Mouse (Mus musculus): ENCODE results near the gene Pign. TPM values are rescaled to one million over a fixed set of nuclear protein-coding genes. Genes with fewer than 3 reads are reported as not detected.

Gene Pign
- polyA plus RNA-seq (2011; ENCODE audit: insufficient read depth, insufficient read length, low read depth, missing spikeins): 27.7 and 33.6 TPM in 2 replicates

DNA sequence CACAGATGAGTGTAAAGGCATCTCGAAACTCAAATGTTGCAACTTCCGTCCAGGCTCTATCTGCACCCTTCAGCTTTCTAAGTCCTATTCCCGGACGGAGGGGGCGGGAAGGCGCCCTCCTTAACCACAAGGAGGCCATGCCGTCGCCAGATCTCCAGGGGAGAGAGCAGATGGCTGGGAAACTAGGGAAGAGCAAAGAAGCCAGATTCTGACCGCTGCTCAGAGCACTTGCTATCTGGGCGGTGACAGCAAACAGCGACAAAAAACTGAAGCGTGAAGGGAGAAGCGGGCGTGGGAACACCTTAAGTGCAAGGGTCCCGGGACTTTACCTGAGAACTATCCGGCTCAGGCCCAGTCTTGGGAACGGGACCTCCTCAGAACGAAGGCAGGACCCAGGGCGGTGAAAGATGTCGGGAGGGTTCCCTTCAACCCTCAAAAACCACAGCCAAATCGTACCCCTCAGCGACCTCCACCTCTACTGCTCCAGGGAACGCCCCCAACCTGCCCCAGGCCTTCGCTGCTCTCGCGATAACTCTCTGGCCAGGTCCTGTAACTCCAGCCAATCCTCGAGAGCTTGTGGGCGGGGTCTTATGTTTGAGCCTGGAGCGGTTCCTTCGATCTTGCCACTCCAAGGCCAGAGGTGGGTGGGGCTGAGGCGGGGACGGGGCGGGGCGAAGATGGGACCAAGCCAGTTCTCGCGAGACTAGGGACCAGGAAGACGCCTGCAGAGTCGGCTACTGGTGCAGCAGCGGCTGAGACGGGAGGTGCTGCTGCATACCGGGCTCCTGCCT, at the start of gene Pign, which contains the start of gene Relch:
Gene Pign, minus strand, starts transcription at position 507 of the 791 bp plus-strand sequence.
Gene Relch, plus strand, starts transcription at position 691 of the 791 bp plus-strand sequence.
- Histone ChIP-seq H3K36me3 (ENCODE audit: control insufficient read depth, insufficient read depth, low read length, poor library complexity, severe bottlenecking) (no peaks in the 10 kb centered on the region), H3K27me3 (ENCODE audit: control insufficient read depth, insufficient read depth, low read length, poor library complexity, severe bottlenecking) (no peaks in the 10 kb centered on the region), H3K9ac (ENCODE audit: low read depth, poor library complexity, severe bottlenecking) (peak within 1 kb of the TSS; percentile 86), H3K9me3 (replicated peaks; ENCODE audit: control insufficient read depth, insufficient read depth, low read length, poor library complexity, severe bottlenecking) (no peaks in the 10 kb centered on the region), H3K4me3 (ENCODE audit: low read depth, low read length) (peak within 1 kb of the TSS; percentile 92), H3K27ac (ENCODE audit: insufficient read depth, low read length) (peak within 1 kb of the TSS; percentile 22; the same call in 1 of the 2 replicates), H3K4me1 (ENCODE audit: control insufficient read depth, insufficient read depth, low read length) (no peaks in the 10 kb centered on the region)
- TF ChIP-seq CTCF (IDR thresholded peaks at IDR 0.05; ENCODE audit: low read depth, low read length) (no peak), EP300 (IDR thresholded peaks at IDR 0.05; ENCODE audit: insufficient read depth, low read depth, low read length) (0 out of 2 replicates have a peak, but pooled peaks have one; percentile 20), POLR2A (IDR thresholded peaks at IDR 0.05; ENCODE audit: insufficient read depth, low read length) (peak; percentile 56)

DNA sequence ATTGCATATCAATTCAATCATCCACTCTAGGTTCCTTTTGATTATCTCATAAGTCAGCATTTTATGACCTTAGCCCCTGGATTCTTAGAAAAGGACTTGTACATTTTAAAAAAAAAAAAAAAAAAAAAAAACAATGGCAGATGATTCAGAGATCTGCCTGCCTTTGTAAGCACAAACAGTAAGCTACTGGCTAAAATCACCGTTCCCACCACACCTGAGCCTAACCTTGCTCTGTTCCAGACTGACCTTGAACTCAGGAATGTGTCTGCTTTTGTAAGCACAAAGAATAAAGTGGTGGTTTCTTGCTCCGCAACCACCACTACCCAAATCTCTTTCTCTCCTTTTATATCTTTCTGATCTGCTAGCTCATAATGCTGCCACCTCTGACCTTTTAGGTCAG, 49.3 kb upstream of the Pign start:
- no peaks in the 10 kb centered on the region for H3K27me3 ChIP-seq (ENCODE audit: control insufficient read depth, insufficient read depth, low read length, poor library complexity, severe bottlenecking)
- no peak overlapping the region for H3K4me3 ChIP-seq (ENCODE audit: low read depth, low read length)
- H3K4me1 ChIP-seq (ENCODE audit: control insufficient read depth, insufficient read depth, low read length): peaks cover 2% of the 10 kb centered on the region
- H3K36me3 ChIP-seq (ENCODE audit: control insufficient read depth, insufficient read depth, low read length, poor library complexity, severe bottlenecking): peaks cover 4% of the 10 kb centered on the region
- TF ChIP-seq EP300 (IDR thresholded peaks at IDR 0.05; ENCODE audit: insufficient read depth, low read depth, low read length): no peak
- no peak for TF ChIP-seq CTCF (IDR thresholded peaks at IDR 0.05; ENCODE audit: low read depth, low read length)
- no peak for TF ChIP-seq POLR2A (IDR thresholded peaks at IDR 0.05; ENCODE audit: insufficient read depth, low read length)
- no peak overlapping the region for H3K27ac ChIP-seq (ENCODE audit: insufficient read depth, low read length)
- H3K9ac ChIP-seq (ENCODE audit: low read depth, poor library complexity, severe bottlenecking): no peak overlapping the region
- no peaks in the 10 kb centered on the region for H3K9me3 ChIP-seq (replicated peaks; ENCODE audit: control insufficient read depth, insufficient read depth, low read length, poor library complexity, severe bottlenecking)

DNA sequence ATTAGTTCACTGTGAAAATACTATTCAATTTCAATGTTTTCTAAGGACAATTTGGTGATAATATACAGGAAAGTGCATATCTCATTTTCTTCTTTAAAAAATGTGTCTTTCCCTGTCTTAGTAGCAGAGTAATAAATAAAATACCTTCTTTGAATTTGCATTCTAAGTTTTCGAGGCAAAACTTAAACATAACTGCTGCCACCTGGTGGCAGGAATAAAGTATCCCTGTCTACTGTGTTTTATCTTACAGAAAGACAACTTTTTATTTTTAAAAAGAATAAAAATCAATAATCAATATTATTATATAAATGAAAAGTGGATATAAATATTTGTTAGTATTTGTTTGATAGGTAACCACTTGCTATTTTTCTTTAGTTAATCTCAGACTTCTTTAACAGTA, 47.8 kb upstream of the Pign start:
- Histone ChIP-seq H3K36me3 (ENCODE audit: control insufficient read depth, insufficient read depth, low read length, poor library complexity, severe bottlenecking) (peaks cover 4% of the 10 kb centered on the region; the same call in 1 of the 2 replicates), H3K4me3 (ENCODE audit: low read depth, low read length) (no peak overlapping the region), H3K27me3 (ENCODE audit: control insufficient read depth, insufficient read depth, low read length, poor library complexity, severe bottlenecking) (no peaks in the 10 kb centered on the region), H3K9ac (ENCODE audit: low read depth, poor library complexity, severe bottlenecking) (no peak overlapping the region), H3K4me1 (ENCODE audit: control insufficient read depth, insufficient read depth, low read length) (peaks cover 2% of the 10 kb centered on the region), H3K9me3 (replicated peaks; ENCODE audit: control insufficient read depth, insufficient read depth, low read length, poor library complexity, severe bottlenecking) (no peaks in the 10 kb centered on the region), H3K27ac (ENCODE audit: insufficient read depth, low read length) (no peak overlapping the region)
- no peak for TF ChIP-seq CTCF (IDR thresholded peaks at IDR 0.05; ENCODE audit: low read depth, low read length)
- no peak for TF ChIP-seq EP300 (IDR thresholded peaks at IDR 0.05; ENCODE audit: insufficient read depth, low read depth, low read length)
- TF ChIP-seq POLR2A (IDR thresholded peaks at IDR 0.05; ENCODE audit: insufficient read depth, low read length): no peak

DNA sequence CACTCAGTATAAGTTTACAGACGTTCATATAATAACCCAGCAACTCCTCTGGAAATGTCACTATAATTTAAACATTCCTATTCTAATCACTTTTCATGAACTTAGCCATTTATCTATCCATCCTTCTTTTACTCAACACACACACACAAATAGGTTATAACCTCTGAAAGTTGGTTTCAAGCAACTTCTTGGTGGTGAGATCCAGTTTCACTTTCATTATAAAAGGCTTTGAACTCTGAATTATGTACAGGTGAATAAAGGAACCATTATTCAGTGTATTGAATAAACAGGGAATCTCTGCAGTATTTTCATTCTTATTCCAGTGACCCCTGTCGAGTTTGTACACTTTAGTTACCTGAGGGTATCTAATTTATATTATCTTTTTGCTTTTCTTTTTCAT, 45.9 kb upstream of the Pign start:
- TF ChIP-seq EP300 (IDR thresholded peaks at IDR 0.05; ENCODE audit: insufficient read depth, low read depth, low read length) (no peak), CTCF (IDR thresholded peaks at IDR 0.05; ENCODE audit: low read depth, low read length) (no peak), POLR2A (IDR thresholded peaks at IDR 0.05; ENCODE audit: insufficient read depth, low read length) (no peak)
- Histone ChIP-seq H3K27ac (ENCODE audit: insufficient read depth, low read length) (no peak overlapping the region), H3K9ac (ENCODE audit: low read depth, poor library complexity, severe bottlenecking) (no peak overlapping the region), H3K36me3 (ENCODE audit: control insufficient read depth, insufficient read depth, low read length, poor library complexity, severe bottlenecking) (peaks cover 6% of the 10 kb centered on the region; the same call in 1 of the 2 replicates), H3K4me3 (ENCODE audit: low read depth, low read length) (no peak overlapping the region), H3K4me1 (ENCODE audit: control insufficient read depth, insufficient read depth, low read length) (peaks cover 2% of the 10 kb centered on the region), H3K27me3 (ENCODE audit: control insufficient read depth, insufficient read depth, low read length, poor library complexity, severe bottlenecking) (no peaks in the 10 kb centered on the region), H3K9me3 (replicated peaks; ENCODE audit: control insufficient read depth, insufficient read depth, low read length, poor library complexity, severe bottlenecking) (no peaks in the 10 kb centered on the region)

DNA sequence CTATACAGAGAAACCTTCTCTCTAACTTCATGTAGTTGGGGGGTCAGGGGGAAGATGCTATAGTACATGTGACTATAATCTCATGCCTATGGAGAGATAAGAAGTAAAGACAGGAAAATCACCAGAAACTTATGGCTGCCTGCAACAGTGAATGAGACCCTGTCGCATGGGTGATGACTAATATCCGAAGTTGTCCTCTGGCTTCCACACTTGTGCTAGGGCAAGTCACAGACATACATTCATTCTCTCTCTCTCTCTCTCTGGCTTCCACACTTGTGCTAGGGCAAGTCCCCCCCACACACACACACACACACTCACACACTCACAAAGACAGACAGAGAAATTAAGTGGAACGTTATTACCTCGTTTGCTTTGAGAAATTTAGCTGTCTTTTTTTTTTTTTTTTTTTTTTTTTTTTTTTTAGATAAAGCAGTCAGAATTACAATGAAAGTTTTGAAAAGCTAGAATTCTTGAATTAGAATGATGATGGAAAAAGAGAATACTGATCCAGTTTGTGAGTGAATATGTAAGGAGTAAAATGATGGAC, 37.6 kb upstream of the Pign start:
- Histone ChIP-seq H3K9ac (ENCODE audit: low read depth, poor library complexity, severe bottlenecking) (no peak overlapping the region), H3K36me3 (ENCODE audit: control insufficient read depth, insufficient read depth, low read length, poor library complexity, severe bottlenecking) (peaks cover 5% of the 10 kb centered on the region; the same call in 1 of the 2 replicates), H3K9me3 (replicated peaks; ENCODE audit: control insufficient read depth, insufficient read depth, low read length, poor library complexity, severe bottlenecking) (no peaks in the 10 kb centered on the region), H3K27me3 (ENCODE audit: control insufficient read depth, insufficient read depth, low read length, poor library complexity, severe bottlenecking) (no peaks in the 10 kb centered on the region), H3K27ac (ENCODE audit: insufficient read depth, low read length) (no peak overlapping the region), H3K4me3 (ENCODE audit: low read depth, low read length) (no peak overlapping the region), H3K4me1 (ENCODE audit: control insufficient read depth, insufficient read depth, low read length) (no peaks in the 10 kb centered on the region)
- TF ChIP-seq POLR2A (IDR thresholded peaks at IDR 0.05; ENCODE audit: insufficient read depth, low read length) (no peak), CTCF (IDR thresholded peaks at IDR 0.05; ENCODE audit: low read depth, low read length) (no peak), EP300 (IDR thresholded peaks at IDR 0.05; ENCODE audit: insufficient read depth, low read depth, low read length) (no peak)

DNA sequence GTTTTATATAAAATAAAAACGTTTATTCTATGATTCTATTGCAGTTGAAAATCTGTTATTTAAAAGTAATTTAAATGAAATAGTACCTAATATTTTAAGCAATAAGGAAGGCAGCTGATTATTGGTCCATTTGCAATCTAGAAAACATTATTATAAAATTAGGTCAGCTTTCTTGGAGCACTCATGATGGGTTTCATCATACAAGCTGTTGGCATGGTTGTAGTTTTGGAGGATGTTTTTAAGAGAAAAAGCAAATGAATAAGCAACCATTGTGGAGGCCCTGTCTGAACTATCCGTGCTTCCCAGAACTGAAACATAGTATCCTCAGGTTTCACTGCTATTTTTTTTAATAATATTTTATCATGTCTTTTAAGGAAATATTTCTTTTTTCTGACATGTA, 32.1 kb upstream of the Pign start:
- no peaks in the 10 kb centered on the region for H3K9me3 ChIP-seq (replicated peaks; ENCODE audit: control insufficient read depth, insufficient read depth, low read length, poor library complexity, severe bottlenecking)
- H3K27ac ChIP-seq (ENCODE audit: insufficient read depth, low read length): no peak overlapping the region
- no peak overlapping the region for H3K9ac ChIP-seq (ENCODE audit: low read depth, poor library complexity, severe bottlenecking)
- no peak overlapping the region for H3K4me3 ChIP-seq (ENCODE audit: low read depth, low read length)
- no peaks in the 10 kb centered on the region for H3K27me3 ChIP-seq (ENCODE audit: control insufficient read depth, insufficient read depth, low read length, poor library complexity, severe bottlenecking)
- no peaks in the 10 kb centered on the region for H3K36me3 ChIP-seq (ENCODE audit: control insufficient read depth, insufficient read depth, low read length, poor library complexity, severe bottlenecking)
- TF ChIP-seq EP300 (IDR thresholded peaks at IDR 0.05; ENCODE audit: insufficient read depth, low read depth, low read length): no peak
- no peak for TF ChIP-seq CTCF (IDR thresholded peaks at IDR 0.05; ENCODE audit: low read depth, low read length)
- no peak for TF ChIP-seq POLR2A (IDR thresholded peaks at IDR 0.05; ENCODE audit: insufficient read depth, low read length)
- H3K4me1 ChIP-seq (ENCODE audit: control insufficient read depth, insufficient read depth, low read length): no peaks in the 10 kb centered on the region
